Comparison of ENCODE assay signal across 13 mouse cellular contexts in the genomic region with DNA sequence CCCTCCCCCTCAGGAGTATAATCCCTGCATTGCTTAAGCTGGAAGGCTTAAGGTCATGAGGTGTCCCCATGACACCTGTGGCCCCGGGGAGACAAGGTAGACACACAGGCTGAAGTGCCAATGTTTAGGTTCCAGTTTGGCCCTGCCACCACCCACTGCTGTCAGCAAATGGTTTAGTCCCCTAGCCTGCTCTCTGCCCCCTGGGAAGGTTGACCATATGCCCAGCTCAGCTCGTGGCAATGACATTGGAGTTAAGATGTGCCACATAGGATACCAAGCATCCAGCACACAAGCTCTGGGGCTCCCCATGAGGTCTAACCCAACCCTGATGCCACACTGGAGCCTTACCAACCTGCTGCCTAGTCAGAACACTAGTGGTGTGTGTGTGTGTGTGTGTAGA.
"Had no signal": no experiment of that assay in that cellular context is flagged by ENCODE, and none has a peak within 500 bp of the region (broad histone marks: within the 10 kb centered on the region; RNA-seq: fewer than 3 reads in every experiment).

No protein-coding gene starts in this region.

- H3K4me3 ChIP-seq: limb, embryonic 12.5 days; liver, embryonic 13.5 days; lung, embryonic 15.5 days; megakaryocyte, embryonic 14.5 days; midbrain, embryonic 12.5 days had no signal

- H3K27me3 ChIP-seq: limb, embryonic 12.5 days; liver, embryonic 13.5 days; lung, embryonic 15.5 days; midbrain, embryonic 12.5 days had no signal

- H3K4me2 ChIP-seq: limb, embryonic 12.5 days; liver, embryonic 13.5 days; lung, embryonic 15.5 days; midbrain, embryonic 12.5 days had no signal

- DNase-seq: kidney, postnatal 25 days; liver; liver, embryonic 13.5 days; liver, postnatal 0 days; lung, postnatal 14 days; thymus, adult 2 months; thymus, postnatal 25 days had no signal

- ATAC-seq: liver, postnatal 0 days had no signal

- H3K9ac ChIP-seq: limb, embryonic 12.5 days; liver, embryonic 13.5 days; liver, postnatal 0 days; lung, embryonic 15.5 days; midbrain, embryonic 12.5 days had no signal

- H3K36me3 ChIP-seq: limb, embryonic 12.5 days; liver, embryonic 13.5 days; lung, embryonic 15.5 days; midbrain, embryonic 12.5 days had no signal

- H3K9me3 ChIP-seq: liver, embryonic 13.5 days; lung, embryonic 15.5 days; megakaryocyte, embryonic 14.5 days; midbrain, embryonic 12.5 days had no signal

- H3K27ac ChIP-seq: limb, embryonic 12.5 days; liver, embryonic 13.5 days; lung, embryonic 15.5 days; macrophage; stomach, postnatal 0 days had no signal
